Mouse (Mus musculus) heart, adult 9 months (tissue): ENCODE results near the gene Hist1h4b.

ENCODE experiments used
- DNase-seq, 2 experiments: peaks; one replicate each; pipeline ENCODE4 v3.0.0; 2022; ENCODE audit warnings: low spot score in 2 of 2

Hist1h4b gene

DNA sequence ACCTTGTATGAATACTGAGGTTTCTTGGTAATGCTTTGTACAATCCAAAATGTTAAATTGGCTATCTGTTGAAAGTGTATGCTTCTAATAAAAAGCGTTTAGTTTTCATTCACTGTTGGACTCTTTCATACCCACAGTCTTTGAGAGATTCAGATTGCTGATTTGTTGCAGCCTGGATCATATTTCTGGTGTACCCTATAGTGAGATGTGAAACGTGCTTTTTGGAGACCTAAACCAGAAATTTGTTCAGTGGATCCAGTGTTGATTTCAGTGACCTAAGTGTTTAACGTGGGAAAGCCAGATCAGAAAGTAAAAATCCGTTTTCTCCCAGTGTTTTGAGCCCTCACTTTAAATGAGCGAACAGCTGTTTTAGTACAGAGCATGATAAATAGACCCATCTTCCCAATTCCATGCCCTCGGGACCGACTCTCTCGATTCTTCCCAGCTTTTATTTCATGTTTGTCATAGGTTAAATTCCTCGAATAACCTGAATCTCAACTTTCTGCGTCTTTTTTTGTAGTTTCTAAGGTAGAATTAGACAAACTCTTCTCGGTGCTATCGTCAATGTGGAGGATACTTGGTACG lies 16.5 kb upstream of the Hist1h4b start:
- no peak for DNase-seq

DNA sequence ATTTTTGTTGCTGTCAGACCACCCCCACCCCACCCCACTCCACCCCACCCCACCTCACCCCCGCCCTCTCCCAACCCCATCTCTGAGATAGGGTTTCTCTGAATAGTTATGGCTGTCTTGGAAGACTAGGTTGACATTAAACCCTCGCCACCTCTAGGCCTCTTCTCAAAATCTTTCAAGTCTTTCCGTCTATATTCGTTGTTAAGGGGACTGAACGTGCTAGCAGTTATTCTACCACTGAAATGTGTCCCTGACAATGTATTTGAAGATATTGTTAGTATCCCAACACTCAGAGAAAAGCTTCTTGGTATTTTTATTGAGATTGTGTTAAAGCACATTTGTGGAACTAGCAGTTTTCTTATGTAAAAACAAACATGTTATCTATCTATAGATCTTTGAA lies 15.9 kb upstream of the Hist1h4b start:
- DNase-seq, result no peak

DNA sequence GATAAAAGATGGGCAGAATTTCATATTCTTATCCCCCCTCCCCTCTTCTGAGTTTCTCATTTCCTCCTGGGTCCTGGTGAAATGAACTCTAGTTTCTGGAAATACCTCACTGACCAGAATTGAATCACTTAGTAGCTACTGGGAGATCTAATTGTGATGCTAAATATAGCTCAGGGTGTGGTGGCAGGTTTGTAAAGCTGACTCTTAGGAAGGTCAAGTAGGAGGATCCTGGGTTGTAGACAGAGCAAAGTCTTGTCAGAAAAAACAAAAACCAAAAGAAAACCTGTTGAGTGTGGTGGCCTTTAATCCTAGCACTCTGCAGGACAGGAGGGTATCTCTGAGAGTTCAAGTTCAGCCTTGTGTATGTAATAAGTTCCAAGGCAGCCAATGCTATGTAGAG lies 14.8 kb upstream of the Hist1h4b start:
- DNase-seq, result no peak

DNA sequence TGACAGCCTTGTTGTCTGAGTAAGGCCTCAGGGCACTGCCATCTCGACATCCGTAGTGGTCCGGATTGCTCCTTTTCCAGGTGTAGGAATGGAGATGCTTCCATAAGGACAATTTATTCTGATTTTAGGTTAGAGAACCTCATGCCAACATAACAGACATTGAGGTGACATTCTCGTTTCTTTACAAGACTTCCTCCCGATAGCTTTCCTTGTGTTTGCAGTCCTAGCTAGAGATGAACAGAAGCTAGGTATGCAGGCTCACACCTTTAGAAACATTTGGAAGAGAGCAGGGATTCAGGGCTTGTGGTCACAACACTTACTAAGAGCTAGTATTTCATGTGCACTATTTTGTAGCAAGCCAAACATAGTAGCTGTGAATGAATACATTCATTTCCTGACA lies 13.6 kb upstream of the Hist1h4b start:
- DNase-seq, result no peak

DNA sequence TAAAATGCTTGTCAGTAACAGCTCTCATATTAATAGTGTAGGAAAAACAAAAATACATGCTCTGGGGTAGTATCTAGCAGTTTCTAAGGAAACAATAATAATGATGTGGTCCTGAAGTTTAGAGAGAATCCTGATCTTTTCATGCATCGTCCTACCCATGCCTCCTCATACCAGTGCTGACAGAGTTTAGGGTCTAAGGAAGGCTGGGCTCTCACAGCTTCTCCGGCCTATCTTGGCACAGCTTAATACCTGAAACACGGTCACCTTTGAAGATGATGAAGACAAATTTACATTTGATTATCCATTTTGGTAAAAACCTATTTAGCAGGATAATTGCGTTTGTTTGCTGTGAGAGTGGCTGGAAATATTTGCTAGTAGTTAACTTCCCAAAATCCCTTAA lies 12.8 kb upstream of the Hist1h4b start:
- DNase-seq, result no peak

DNA sequence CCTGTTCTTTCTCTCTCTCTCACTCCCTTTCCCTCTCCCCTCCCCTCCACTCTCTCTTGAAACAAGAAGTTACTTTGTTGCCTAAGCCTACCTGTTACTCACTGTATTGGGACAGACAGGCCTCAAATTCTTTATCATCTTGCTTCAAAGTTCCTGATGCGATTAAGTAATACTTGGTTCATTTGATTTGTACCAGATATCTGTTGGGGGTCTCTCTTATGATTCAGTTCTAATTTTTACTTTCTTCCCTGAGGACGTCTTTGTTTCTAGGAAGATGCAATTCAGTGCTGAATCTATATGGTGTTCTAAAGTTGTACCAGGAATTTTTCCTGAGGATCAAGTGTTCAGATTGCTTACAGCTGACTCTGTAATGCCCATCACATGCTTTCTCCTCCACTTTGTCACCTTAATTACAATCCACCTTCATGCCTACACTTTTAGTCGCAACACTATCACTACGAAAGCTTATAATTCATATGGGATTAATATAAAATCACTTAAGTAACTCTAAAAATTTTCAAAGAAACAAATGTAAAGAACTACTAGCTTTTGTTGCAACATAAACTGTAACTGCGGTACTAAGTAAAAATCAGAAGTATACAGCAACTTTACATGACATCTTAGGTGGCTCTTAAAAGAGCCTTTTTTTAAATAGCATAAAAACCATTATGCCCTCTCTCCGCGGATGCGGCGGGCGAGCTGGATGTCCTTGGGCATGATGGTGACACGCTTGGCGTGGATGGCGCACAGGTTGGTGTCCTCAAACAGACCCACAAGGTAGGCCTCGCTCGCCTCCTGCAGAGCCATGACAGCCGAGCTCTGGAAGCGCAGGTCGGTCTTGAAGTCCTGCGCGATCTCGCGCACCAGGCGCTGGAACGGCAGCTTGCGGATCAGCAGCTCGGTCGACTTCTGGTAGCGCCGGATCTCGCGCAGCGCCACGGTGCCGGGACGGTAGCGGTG lies 12.1 kb upstream of the Hist1h4b start:
- DNase-seq, result no peak

DNA sequence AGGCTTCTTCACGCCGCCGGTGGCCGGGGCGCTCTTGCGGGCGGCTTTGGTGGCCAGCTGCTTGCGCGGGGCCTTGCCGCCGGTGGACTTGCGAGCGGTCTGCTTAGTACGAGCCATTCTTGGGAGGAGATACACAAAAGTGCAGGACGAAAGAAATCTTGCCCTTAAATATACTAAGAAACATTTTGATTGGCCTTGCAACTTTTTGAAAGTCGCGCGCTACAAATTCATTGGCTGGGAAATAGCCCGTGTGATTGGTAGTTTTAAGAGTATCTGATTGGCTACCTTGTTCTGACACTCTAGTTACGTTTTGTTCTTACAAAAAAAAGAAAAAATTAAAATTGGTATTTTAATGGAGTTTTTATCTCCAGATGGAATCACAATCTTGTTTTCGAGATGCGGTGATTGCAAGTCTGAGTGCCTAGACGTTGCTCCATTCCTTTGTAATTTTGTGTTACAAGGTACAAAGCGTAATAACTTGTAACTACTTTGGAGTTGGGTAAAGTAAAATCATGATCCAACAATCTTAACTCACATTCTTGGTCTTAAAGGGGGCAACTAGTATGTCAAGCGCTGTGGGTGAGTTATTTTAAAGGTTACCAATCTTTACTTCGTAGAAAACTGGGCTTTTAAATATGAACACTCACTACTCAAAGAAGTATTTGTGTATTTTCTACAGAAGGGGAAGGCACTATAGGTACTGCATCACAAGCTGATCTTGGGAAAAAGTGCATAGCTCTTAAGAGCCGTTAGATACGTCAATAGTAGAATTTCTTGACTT lies 11.2 kb upstream of the Hist1h4b start, which contains the start of gene Hist1h3c:
Hist1h3c (minus strand) TSS at position 222 of the 781 bp plus-strand sequence.
- peak; percentile 75 to 83 for DNase-seq

DNA sequence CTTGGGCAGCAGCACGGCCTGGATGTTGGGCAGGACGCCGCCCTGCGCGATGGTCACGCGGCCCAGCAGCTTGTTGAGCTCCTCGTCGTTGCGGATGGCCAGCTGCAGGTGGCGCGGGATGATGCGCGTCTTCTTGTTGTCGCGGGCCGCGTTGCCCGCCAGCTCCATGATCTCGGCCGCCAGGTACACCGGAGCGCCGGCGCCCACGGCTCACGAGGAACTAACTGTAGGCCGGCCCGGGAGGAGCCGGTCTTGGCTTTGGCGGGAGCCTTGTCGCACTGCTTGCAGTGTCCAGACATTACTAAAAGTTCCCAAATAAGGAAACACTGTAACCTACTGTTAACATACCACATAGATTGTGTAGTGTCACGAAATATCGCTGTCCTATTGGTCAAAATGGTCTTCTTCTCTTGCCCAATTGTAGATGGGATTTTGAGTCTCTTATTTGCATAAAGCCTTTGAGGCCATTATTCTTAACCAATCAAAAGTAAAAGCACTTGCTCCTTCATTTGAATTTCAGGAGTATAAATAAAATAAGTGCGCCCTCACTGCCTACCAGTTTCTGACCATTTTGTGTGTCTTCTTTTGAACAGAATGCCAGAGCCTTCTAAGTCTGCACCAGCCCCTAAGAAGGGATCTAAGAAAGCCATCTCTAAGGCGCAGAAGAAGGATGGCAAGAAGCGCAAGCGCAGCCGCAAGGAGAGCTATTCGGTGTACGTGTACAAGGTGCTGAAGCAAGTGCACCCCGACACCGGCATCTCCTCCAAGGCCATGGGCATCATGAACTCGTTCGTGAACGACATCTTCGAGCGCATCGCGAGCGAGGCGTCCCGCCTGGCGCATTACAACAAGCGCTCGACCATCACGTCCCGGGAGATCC lies 10.4 kb upstream of the Hist1h4b start, which contains the start of gene Hist1h2bb:
Hist1h2bb (plus strand) TSS at position 534 of the 880 bp plus-strand sequence.
- peak; percentile 88 to 95 for DNase-seq

DNA sequence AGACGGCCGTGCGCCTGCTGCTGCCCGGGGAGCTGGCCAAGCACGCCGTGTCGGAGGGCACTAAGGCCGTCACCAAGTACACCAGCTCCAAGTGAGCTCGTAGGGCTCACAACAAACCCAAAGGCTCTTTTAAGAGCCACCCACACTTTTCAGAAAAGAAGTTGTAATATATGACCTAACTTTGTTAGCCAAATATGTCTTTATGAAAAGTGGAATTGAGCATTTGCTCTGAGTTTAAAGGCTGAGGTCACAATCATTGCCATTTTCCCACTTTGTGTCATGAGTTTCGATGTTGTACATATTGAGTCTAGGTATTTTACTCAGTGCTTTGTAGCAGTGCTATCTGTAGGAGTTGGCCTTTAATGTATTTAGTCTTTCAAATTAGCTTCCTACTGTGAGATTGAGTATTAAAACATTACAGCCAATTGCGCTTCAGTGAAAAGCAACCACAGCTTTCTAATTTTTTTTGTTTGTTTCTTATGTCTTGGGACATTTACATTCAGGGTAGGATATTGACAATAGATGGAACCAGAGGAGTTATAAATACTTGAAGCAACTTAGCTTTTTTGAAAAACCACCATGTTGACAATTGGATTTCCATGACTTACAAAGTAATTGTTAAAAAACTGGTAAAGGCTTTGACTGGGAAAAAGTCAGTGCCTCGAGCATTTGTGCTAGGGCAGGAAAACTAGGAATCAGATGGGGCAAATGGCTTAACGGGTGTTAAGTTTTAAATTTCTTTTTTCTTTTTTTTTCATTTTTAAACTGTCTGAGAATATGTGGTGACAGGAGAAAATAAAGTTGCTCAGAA lies 9.5 kb upstream of the Hist1h4b start:
- DNase-seq, result no peak

DNA sequence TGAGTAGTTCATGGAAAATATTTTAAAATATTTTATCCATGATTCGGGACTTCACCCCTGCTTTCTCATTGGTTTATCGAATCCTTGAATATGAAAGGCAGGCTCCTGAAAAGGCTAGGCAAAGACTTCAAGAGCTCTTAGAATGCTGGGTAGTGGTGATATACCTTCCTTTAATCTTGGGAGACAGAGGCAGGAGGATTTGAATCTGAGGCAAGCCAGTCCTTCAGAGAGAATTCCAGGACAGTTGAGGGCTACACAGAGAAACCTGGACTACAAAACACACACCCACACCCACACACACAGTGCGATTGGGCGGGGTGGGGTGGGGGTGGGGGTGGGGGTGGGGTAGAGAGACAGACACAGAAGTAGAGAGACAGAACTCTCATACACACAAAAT lies 8.9 kb upstream of the Hist1h4b start:
- DNase-seq, result no peak

DNA sequence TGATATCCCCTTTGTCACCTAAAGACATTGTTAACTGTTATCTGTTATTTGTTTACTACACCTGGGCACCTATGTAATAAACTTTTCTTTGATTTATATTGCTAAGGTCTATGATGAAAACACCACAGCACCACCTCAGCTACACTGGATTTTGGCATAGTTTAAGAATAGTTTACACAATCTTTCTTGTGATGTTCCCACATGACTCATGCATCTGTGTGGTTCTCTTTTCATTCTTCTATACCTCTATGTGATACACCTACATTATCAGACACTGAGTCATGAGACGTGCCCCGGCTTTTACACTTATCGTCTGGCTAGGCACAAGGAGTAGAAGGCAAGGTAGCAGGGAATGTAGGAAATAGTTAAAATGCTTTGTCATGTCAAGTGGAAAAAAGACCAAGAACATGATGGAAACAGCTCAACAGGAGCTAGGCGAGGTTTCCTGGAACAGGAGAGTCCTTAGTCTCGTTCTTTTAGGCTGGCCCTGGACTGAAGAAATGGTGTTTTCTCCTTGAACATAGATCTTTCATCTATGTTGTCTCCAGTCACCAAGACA lies 7.2 kb upstream of the Hist1h4b start:
- DNase-seq, result no peak

DNA sequence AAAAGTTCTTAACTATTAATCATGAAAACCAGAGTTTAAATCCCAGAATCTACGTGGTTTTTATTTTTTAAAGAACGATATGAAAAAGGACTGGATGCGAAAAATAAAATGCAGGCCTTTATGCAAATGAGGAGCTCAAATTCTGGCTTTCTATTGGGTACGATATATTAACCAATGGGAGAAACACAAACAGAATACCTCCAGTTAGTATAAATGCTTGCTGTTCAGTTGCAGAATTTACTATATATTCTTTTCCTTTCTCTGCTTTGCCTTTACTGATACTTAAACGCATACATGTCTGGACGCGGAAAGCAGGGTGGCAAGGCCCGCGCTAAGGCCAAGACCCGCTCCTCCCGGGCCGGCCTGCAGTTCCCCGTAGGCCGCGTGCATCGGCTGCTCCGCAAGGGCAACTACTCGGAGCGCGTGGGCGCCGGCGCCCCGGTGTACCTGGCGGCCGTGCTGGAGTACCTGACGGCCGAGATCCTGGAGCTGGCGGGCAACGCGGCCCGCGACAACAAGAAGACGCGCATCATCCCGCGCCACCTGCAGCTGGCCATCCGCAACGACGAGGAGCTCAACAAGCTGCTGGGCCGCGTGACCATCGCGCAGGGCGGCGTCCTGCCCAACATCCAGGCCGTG lies 5.9 kb upstream of the Hist1h4b start, which contains the start of gene Hist1h2ab:
Hist1h2ab (plus strand) TSS at position 288 of the 639 bp plus-strand sequence.
- peak in 1 of 2 experiments; percentile 51 for DNase-seq

DNA sequence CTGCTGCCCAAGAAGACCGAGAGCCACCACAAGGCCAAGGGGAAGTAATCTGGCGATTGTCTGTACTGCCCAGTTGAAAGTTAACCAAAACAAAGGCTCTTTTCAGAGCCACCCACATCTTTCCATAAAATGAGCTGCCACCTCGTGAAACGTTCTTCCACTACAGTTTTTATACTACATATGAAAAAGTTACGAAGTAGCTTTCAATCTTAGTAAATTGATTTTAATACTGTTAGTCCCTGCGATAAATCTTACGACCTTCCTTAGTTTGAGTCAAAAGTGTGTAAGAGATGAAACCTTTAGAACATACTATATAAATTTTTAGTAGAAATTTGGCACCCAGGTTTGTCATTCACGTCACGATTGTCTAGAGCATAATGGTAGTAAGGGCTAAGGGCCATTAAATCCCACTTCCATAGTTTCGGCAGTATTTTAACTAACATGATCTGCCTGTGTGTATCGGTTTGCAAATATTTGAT lies 5.3 kb upstream of the Hist1h4b start:
- no peak for DNase-seq

DNA sequence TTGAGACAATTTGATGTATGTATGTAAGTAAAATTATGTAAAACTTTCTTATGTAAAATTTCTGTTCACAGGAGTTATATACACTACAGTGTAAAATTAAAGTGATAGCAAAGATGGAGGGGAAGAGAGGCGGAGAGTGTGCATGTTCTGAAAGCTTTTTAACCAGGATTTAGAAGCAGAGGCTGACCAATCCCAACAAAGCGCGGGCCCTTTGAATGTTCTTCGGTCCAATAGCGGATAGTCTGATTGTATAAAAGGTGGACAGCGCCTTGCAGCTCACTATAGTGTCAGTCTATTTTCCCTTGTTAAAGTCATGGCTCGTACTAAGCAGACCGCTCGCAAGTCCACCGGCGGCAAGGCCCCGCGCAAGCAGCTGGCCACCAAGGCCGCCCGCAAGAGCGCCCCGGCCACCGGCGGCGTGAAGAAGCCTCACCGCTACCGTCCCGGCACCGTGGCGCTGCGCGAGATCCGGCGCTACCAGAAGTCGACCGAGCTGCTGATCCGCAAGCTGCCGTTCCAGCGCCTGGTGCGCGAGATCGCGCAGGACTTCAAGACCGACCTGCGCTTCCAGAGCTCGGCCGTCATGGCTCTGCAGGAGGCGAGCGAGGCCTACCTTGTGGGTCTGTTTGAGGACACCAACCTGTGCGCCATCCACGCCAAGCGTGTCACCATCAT lies 4.6 kb upstream of the Hist1h4b start, which contains the start of gene Hist1h3b:
Hist1h3b (plus strand) TSS at position 201 of the 675 bp plus-strand sequence.
- DNase-seq, result peak; percentile 49 to 73

DNA sequence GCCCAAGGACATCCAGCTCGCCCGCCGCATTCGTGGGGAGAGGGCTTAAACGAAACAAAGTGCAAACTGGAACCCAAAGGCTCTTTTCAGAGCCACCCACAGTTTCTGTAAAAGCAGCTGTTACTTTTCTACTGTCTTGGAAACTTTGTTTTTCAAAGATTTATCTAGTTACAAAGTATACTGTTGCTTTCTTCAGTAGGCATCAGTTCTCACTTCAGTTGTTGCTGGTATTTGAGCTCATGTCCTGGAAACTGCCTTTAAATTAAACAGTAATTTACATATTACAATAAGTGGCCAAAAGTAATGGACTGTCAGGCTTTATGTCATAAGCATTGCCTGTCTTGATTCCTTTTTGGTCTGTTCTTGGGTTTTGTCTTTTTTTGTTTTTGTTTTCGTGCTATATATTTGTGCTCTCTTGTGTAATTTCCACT lies 4.1 kb upstream of the Hist1h4b start:
- DNase-seq, result no peak

DNA sequence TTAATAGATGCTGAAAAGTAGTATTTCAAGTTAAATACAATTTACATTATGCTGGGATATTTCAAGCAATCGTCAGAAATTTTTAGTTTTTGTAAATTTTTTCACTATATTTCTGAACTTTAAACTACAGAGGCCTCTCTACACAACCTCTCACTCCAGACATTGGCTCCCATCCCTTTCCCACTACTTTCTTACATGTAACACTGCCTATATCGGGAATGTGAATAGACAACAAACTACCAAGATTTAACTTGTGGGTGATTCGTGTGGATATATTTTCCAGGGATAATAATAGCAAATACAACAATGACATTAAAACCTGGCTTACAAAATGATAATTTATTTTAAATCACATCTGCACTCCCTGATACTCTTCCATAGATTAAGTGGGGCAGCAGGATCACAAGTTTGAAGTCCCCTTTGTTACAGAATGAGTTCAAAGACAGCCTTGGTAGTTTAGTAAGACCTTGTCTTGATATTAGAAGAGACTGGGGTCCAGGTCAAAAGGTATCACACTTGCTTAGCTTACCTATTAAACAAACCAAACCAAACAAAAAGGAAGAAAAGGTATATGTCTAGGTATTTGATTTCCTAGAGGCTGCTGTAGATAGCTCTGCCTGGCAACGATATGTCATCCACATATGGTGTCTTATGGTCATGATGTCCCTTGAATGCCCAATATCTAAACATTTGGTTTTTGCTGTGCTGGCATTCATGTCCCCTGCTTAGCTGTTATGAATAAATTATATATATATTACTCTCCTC lies 3.3 kb upstream of the Hist1h4b start:
- no peak for DNase-seq

DNA sequence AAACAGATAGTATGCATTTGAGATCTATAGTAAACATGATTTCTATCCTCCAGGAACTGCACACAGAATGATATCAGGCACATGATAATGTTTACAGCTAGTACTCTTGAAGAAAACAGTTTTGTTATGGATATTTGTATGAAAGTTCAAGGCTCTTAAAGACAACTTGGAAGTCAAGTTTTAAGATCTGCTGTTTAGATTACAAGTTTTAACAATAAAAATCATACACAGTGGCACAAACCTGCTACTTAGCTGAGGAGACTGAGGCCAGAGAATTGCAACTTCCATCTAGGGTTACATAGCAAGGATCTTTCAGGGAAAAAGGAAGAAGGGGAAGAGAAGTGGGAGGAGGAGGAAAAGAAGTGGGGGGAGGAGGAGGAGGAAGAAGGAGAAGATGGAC lies 1.8 kb upstream of the Hist1h4b start:
- DNase-seq, result no peak
